Mouse (Mus musculus): ENCODE data around the gene Lef1.

Lef1 gene

GRCm38 (mm10) chr3:131139345-131140090 is 29.2 kb downstream of the Lef1 start:
- ATAC-seq (ENCODE audit: low TSS enrichment): peak; percentile 67

- ATAC-seq (ENCODE audit: low TSS enrichment): no peak
These were observed 29.8 kb downstream of the Lef1 start for GRCm38 (mm10) chr3:131140091-131140462.

DNA sequence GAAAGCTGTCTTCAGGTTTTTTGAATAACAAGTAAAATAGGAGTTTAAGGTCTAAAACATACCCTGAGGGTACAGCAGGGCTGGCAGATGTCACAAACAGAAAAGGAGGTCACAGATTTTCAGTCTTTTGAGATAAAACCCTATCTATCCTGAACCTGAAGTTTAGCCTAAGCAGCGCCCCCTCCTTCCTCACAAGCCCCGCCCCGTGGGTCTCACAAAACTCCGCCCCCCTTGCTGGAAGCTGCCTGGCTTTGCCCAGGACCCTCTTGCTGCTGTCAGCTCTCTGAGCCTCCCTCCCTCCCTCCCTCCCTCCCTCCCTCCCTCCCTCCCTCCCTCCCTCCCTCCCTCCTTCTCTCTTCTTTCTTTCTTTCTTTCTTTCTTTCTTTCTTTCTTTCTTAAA is 31.3 kb downstream of the Lef1 start:
- ATAC-seq (ENCODE audit: low TSS enrichment): no peak

- ATAC-seq (ENCODE audit: low TSS enrichment): no peak
These were observed 34.0 kb downstream of the Lef1 start for GRCm38 (mm10) chr3:131144250-131144649.

GRCm38 (mm10) chr3:131152921-131153320 is 42.6 kb downstream of the Lef1 start:
- ATAC-seq (ENCODE audit: low TSS enrichment): no peak

GRCm38 (mm10) chr3:131153896-131154295 is 43.6 kb downstream of the Lef1 start:
- no peak for ATAC-seq (ENCODE audit: low TSS enrichment)

DNA sequence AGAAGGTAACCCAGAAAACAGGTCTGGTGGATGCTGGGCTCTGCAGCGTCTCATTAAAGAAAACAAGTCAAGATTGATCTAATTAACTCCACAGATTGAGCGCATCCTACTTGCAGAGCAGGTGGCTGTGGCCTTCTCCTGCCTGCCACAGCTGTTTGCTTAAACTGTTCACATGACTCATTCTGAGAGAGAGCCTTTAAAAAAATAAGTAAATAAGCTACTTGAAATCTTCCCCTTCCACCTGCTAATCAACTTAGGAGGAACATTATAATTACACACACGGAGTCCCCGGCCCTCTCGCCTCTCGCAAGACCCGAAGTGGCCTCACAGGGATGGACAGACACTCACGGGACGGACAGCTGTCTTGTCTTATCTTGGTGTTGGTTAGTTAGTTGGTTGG is 44.3 kb downstream of the Lef1 start:
- no peak for ATAC-seq (ENCODE audit: low TSS enrichment)

GRCm38 (mm10) chr3:131155066-131155465 is 44.8 kb downstream of the Lef1 start:
- ATAC-seq (ENCODE audit: low TSS enrichment): no peak

DNA sequence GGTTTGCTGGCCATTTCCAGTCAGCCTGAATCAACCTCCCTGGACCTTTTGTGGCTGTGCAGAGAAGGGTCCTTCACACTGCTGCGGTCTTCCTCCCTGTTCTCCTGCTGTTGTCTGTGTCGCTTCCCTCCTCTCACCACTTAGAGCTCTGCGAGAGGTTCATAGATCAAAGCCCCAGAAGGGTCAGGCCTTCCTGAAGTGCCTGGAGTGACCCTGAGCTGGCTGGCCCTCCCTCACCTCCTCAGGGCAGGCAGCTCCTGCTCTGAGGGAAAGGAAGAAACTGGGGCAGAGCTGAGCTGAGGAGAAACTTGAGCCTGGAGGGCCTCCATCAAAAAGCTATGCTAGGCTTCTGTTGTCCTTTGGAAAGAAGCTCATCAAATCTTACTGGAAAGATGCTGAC is 45.4 kb downstream of the Lef1 start:
- no peak for ATAC-seq (ENCODE audit: low TSS enrichment)

GRCm38 (mm10) chr3:131156377-131156776 is 46.1 kb downstream of the Lef1 start:
- no peak for ATAC-seq (ENCODE audit: low TSS enrichment)

GRCm38 (mm10) chr3:131157471-131157870 is 47.2 kb downstream of the Lef1 start:
- ATAC-seq (ENCODE audit: low TSS enrichment): no peak

GRCm38 (mm10) chr3:131159204-131159760 is 49.0 kb downstream of the Lef1 start:
- no peak for ATAC-seq (ENCODE audit: low TSS enrichment)

- ATAC-seq (ENCODE audit: low TSS enrichment): no peak
These were observed 49.8 kb downstream of the Lef1 start for GRCm38 (mm10) chr3:131159881-131160615.

- ATAC-seq (ENCODE audit: low TSS enrichment): no peak
These were observed 50.6 kb downstream of the Lef1 start for GRCm38 (mm10) chr3:131160921-131161320.

- ATAC-seq (ENCODE audit: low TSS enrichment): no peak
These were observed 57.5 kb downstream of the Lef1 start for GRCm38 (mm10) chr3:131167731-131168130.

DNA sequence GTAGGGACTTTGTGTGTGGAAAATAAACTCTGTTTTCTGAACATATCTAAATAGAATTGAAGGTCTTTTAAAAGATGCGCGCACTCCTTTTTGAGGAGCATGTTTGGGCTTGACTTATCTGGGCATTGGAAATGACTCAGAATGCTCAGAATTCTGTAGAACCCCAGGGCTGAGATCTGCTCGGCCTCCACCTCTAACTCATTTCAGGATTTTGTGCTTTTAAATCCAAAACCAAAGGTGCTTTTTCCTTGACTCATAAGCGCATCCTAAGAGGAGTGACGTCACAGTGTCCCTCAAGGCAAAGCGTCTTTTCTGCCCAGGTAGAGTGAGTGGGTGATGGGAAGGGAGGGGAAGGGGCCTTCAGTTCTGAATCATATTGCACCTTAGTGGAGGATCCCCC is 58.9 kb downstream of the Lef1 start:
- no peak for ATAC-seq (ENCODE audit: low TSS enrichment)

DNA sequence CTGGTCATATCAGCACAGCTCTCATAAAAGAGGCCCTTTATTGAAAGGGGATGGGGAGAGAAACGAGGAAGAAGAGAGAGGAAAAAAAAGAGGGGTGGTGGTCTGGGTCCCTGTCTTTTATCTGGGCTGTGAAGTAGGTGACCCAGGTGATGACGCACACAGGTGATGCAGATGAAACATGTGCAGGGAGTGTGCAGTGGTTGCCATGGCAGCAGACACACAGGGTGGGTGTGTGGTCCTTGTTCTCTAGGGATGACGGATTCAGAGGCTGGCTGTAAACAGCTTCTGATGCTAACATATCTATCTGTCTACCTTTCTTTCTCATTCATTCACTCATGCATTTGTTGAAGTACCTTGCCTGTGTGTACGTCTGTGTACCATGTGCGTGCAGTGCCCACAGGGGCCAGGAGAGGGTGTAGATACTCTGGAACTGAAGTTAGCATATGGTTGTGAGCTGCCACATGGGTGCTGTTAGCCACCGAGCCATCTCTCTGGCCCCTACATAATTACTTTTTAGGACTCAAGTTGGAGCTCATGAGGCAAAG is 59.9 kb downstream of the Lef1 start:
- ATAC-seq (ENCODE audit: low TSS enrichment): no peak

- no peak for ATAC-seq (ENCODE audit: low TSS enrichment)
These were observed 61.2 kb downstream of the Lef1 start for GRCm38 (mm10) chr3:131171292-131171960.

- no peak for ATAC-seq (ENCODE audit: low TSS enrichment)
These were observed 62.0 kb downstream of the Lef1 start for GRCm38 (mm10) chr3:131172293-131172692.

DNA sequence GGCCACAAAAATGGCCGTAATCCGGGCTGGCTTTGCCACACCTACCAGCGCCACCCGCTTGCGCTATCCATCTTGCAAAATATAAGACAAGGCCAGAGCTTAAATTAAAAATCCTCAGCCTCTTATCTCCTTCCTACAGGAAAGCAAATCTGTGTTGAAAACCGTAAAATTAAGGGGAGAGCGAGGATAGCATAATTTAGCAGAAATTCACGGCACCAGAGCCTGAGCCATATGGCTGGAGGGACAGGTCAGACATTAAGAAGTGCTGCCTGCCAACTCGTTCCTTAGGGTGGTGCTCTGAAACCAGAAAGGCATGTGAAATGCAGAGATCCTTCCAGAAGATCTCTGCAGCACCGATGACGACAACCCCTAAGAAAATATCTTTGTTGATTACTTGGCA is 70.7 kb downstream of the Lef1 start:
- no peak for ATAC-seq (ENCODE audit: low TSS enrichment)

DNA sequence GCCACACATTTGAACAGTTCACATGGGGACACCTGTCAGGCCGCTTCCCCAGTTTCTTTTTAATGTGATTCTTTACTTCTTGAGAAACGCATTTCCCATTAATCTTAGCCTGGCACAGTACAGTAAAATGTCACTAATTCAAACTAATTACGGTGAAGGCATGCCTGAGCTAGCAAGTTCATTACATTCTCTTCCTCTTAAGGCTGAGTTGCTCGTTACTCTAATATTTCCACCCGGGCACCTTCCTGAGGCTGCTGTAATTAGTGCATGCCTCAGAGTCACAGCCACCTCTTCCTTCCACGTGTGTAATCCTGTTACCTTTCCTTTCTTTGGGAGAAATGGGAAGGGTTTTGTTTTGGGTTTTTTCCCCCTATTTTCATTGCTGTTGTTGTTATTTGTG is 71.9 kb downstream of the Lef1 start:
- ATAC-seq (ENCODE audit: low TSS enrichment): no peak

DNA sequence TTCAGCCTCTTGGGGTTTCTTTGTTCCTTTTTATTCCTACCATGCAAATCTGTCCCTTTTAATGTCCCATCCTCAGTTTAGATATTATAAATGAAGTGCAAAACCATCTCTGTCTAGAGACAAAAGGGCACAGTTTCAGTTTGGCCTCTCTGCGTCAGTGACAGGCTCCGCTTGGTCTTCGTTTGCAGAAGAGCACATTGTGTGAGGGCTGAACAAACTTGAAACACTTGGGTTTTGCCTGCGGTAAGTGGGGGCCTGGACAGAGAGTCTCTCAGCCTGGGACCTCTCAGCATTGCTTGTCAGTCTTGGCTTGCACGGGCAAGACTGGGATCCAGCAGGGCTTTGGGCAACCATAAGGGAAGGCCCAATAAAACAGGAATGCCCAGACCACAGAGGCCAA is 75.9 kb downstream of the Lef1 start:
- ATAC-seq (ENCODE audit: low TSS enrichment): no peak

Data from frontal cortex, adult (tissue).